Mouse (Mus musculus) neural tube, embryonic 12.5 days (tissue): ENCODE data around the gene Fgf2. TPM values are rescaled to one million over a fixed set of nuclear protein-coding genes. Genes with fewer than 3 reads are reported as not detected.
A peak's percentile ranks its signal among the peaks of the same experiment; 100 is the strongest.

Experiments used
- ATAC-seq: fragments of 200-750 bp; cut with Nextera tagmentation; 2 replicates; pipeline ENCODE4 v1.8.0; 2017; ENCODE audit warnings: low read depth, mild to moderate bottlenecking, moderate TSS enrichment, moderate library complexity; ENCODE audit not compliant: low FRiP score
- H3K27ac ChIP-seq: fragments of 300-500 bp; sonication (generic); 2 replicates; pipeline ENCODE4 v1.5.1; 2016
- H3K27me3 ChIP-seq: fragments of 300-500 bp; sonication (generic); replicated peaks from 2 replicates; pipeline ENCODE4 v1.6.1; 2016; ENCODE audit warnings: mild to moderate bottlenecking
- H3K36me3 ChIP-seq: fragments of 300-500 bp; sonication (generic); 2 replicates; pipeline ENCODE4 v1.6.1; 2016; ENCODE audit warnings: mild to moderate bottlenecking
- H3K4me1 ChIP-seq: fragments of 300-500 bp; sonication (generic); 2 replicates; pipeline ENCODE4 v1.6.1; 2016
- H3K4me2 ChIP-seq: fragments of 300-500 bp; sonication (generic); replicated peaks from 2 replicates; pipeline ENCODE4 v1.6.1; 2016; ENCODE audit warnings: mild to moderate bottlenecking
- H3K4me3 ChIP-seq: fragments of 300-500 bp; sonication (generic); 2 replicates; pipeline ENCODE4 v1.5.1; 2016
- H3K9ac ChIP-seq: fragments of 300-500 bp; sonication (generic); 2 replicates; pipeline ENCODE4 v1.6.1; 2016; ENCODE audit warnings: mild to moderate bottlenecking
- H3K9me3 ChIP-seq: fragments of 300-500 bp; sonication (generic); 2 replicates; pipeline ENCODE4 v1.6.1; 2016; ENCODE audit warnings: mild to moderate bottlenecking
- WGBS: fragments of 180-500 bp; shearing (Covaris S2); methylation state at CpG from one replicate; pipeline ENCODE4 v1.1.7; 2016; 5-methylcytosine and 5-hydroxymethylcytosine counted together
- polyA plus RNA-seq: library from polyadenylated mRNA; unstranded; fragments of >200 nt; fragmentation: Nextera tagmentation; extraction: Ambion mirVana; gene quantifications from 2 replicates; pipeline ENCODE4 v1.2.1, GENCODE M21; 2016

Fgf2 gene
- polyA plus RNA-seq, 1 experiment from 2014 or later, result 0.39 TPM

DNA sequence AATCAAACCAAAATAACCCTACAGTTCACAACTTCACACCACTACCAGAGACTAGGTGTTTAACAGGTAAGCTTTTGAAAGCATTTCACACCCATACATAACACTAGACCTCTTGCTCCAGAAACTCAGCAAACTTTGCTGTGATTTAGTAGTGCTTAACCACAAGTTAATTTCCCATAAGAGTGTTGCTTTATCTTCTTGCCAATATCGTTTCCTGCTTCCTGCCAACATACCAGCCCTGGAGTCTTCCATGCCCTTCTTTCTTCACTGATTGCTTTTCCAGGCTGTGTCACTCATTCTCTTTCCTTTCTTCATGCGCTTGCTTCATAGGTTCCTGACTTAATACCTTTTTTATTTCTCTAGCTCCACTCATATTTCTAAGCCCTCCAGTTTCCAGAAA is 19.7 kb upstream of the Fgf2 start:
- ATAC-seq, result no peak
- Histone ChIP-seq H3K4me1 (no peaks in the 10 kb centered on the region), H3K27me3 (no peaks in the 10 kb centered on the region), H3K9ac (no peak overlapping the region), H3K9me3 (no peaks in the 10 kb centered on the region), H3K4me2 (no peak overlapping the region), H3K36me3 (no peaks in the 10 kb centered on the region), H3K4me3 (no peak overlapping the region), H3K27ac (no peak overlapping the region)
- WGBS, result 76% methylated on average over 2 of the region's 2 CpGs

DNA sequence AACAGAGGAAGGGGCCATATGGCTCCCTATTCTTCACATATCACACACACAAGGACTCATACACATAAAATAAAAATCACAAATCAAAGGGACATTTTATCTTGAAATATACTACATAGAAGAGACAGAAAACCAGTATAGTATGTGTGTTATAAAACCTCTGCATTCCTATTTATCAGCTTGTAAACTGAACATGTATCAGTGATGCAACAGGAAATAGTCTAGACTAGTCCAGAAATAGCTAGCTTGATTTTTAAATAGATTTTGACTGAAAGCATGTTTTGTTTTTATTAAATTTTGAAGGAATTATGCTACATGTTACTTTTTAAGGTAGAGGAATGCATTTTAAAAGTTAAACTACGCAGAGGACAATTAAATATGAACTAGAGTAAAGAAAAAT is 18.2 kb upstream of the Fgf2 start:
- Histone ChIP-seq H3K4me1 (no peaks in the 10 kb centered on the region), H3K36me3 (no peaks in the 10 kb centered on the region), H3K4me2 (no peak overlapping the region), H3K9ac (no peak overlapping the region), H3K9me3 (no peaks in the 10 kb centered on the region), H3K27me3 (no peaks in the 10 kb centered on the region), H3K4me3 (no peak overlapping the region), H3K27ac (no peak overlapping the region)
- WGBS, result 98% methylated on average over 1 of the region's 1 CpGs
- ATAC-seq, result no peak

DNA sequence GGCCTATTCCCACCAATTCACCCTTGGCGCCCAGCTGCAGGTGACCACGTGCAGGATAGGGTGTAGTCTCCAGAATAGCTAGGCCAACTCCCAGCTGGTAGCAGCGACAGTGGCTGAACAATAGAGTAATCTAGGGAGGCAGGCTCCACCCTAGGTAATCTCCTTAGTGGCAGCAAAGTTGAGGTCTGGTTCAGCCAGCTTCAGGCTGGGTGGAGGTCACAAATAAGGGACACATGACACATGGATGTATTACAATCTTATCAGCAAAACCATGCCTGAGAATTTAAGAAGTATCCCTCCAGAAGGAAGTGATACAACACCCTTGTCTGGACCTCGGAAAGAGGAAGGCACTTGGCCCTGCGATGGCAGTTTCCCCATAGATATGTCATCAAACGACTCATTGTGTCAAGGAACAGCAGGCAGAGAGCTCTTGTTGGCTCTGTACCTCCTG is 16.1 kb upstream of the Fgf2 start:
- no peak for ATAC-seq
- Histone ChIP-seq H3K9me3 (no peaks in the 10 kb centered on the region), H3K9ac (no peak overlapping the region), H3K27me3 (no peaks in the 10 kb centered on the region), H3K27ac (no peak overlapping the region), H3K4me2 (no peak overlapping the region), H3K4me3 (no peak overlapping the region), H3K4me1 (no peaks in the 10 kb centered on the region), H3K36me3 (no peaks in the 10 kb centered on the region)
- WGBS, result 63% methylated on average over 6 of the region's 6 CpGs

DNA sequence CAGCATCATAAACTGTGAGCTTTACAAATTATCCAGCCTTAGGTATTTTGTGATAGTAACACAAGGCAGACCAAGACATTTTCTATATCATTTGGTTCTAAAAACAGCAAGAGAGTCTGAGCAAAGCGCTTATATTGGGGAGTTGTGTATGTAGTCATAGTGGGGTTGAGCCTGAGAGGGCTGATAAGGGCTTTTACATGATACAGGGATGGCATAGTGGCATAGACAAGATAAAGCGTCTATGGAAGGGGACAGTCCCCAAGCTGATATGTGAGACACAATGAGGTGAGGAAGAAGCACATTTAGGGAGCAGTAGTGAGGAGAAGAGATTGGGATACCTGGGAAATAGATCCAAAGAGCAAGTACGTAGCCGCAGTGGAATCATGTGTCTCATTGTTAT is 14.1 kb upstream of the Fgf2 start:
- Histone ChIP-seq H3K9ac (no peak overlapping the region), H3K4me3 (no peak overlapping the region), H3K4me1 (no peaks in the 10 kb centered on the region), H3K27ac (no peak overlapping the region), H3K27me3 (no peaks in the 10 kb centered on the region), H3K36me3 (no peaks in the 10 kb centered on the region), H3K9me3 (no peaks in the 10 kb centered on the region), H3K4me2 (no peak overlapping the region)
- no peak for ATAC-seq
- WGBS, result 92% methylated on average over 4 of the region's 4 CpGs

DNA sequence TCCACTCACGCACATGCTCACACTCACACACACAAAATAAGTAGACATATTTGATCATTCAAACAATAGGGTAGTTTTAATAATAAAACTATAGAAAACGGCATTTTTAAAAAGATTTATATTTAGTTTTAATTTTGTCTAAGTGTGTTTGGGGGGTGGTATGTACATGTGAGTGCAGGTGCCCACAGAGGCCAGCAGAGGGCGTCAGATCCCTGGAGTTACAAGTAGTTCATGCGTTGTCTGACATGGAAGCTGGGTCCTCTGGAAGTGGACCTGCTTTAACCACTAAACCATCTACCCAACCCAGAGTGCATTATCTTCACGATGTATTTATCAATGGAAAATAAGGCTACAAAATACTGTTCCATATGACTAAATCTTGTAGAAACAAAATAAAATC is 7.0 kb upstream of the Fgf2 start:
- Histone ChIP-seq H3K9me3 (no peaks in the 10 kb centered on the region), H3K27me3 (no peaks in the 10 kb centered on the region), H3K9ac (no peak overlapping the region), H3K4me2 (no peak overlapping the region), H3K36me3 (no peaks in the 10 kb centered on the region), H3K4me3 (no peak overlapping the region), H3K4me1 (no peaks in the 10 kb centered on the region), H3K27ac (no peak overlapping the region)
- no peak for ATAC-seq
- WGBS, result 63% methylated on average over 5 of the region's 5 CpGs

DNA sequence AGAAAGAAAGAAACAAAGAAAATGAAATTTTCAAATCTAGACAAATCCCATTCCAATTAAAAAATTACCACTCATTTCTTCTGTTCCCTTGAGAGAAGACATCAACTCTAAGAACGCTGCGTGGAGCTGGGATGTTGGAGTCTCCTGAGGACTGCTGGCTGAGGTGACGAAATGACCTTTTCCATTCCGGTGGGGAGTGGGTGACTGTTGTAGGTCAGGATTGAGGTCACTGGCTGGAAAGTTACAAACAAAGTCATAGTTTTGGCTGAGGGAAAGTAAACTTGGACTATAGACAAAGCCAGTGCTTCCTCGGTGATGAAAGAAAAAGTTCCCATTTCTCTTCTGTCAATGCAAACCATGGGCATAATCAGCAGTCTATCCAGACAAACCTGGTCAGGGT is 5.3 kb upstream of the Fgf2 start:
- no peak for ATAC-seq
- Histone ChIP-seq H3K4me1 (no peaks in the 10 kb centered on the region), H3K4me2 (no peak overlapping the region), H3K9ac (no peak overlapping the region), H3K27me3 (peaks cover 13% of the 10 kb centered on the region), H3K36me3 (no peaks in the 10 kb centered on the region), H3K27ac (no peak overlapping the region), H3K4me3 (no peak overlapping the region), H3K9me3 (no peaks in the 10 kb centered on the region)
- WGBS, result 81% methylated on average over 5 of the region's 5 CpGs

DNA sequence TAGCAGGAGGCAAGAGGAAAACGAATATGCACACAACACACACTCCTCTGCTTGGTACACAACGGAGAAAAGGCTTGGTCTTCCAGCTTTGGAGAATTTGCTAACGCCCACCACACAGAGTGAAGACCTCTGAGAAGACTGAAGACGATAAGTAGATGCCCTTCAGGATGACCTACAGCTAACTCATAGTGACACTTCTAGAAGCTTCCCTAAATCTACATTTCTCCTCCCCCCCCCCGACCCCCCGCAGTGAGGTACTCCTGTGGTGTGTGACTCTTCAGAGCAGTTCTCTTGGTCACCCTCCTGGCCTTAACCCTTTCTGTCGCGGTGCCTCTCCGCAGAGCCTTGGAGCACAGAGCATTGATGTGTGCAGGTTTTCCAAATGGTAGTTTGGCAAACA is 475 bp upstream of the Fgf2 start:
- Histone ChIP-seq H3K4me1 (peaks cover 5% of the 10 kb centered on the region; the same call in 1 of the 2 replicates), H3K4me3 (no peak overlapping the region), H3K27ac (no peak overlapping the region), H3K36me3 (no peaks in the 10 kb centered on the region), H3K27me3 (peaks cover 32% of the 10 kb centered on the region), H3K4me2 (peak overlapping the region; percentile 100), H3K9me3 (no peaks in the 10 kb centered on the region), H3K9ac (no peak overlapping the region)
- ATAC-seq, result no peak
- WGBS, result 33% methylated on average over 9 of the region's 9 CpGs

DNA sequence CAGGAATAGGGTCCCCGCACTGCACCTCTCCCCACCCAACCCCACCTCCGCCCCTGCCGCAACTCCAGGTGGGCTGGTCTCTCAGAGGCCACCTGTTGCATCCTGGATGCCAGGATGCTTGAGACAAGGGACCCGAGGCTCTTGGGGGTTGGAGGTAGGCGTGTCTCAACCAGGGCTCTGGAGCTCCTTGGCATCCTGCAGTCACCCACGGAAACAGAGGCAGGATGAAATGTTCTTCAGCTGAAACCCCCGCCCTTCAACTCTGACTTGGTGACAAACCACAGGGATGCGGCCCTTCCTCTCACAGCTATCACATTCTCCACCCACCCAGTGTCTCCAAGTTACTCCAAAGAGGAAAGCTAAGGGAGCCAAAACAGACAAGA is 1.0 kb downstream of the Fgf2 start:
- no peak overlapping the region for H3K27ac ChIP-seq
- no peaks in the 10 kb centered on the region for H3K36me3 ChIP-seq
- peak overlapping the region; percentile 69 for H3K4me3 ChIP-seq

DNA sequence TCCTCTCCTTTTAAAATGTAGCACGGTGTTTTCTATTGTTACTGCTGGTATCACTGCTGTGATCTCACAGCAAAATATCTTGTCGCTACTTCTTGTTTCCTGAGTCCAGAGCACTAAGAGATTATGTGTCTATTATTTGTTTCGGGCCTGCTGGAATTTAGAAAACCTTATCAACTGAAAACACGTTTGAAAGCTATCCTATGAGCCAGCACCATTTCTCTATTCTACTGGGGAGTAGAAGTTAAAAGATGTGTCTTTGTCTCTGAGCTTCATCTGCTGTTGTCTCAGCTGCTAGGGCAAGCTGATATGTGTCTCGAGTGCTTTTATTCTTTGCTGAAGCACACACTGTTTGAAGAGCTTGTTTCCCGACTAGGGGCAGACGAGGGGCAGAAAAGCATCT is 2.2 kb downstream of the Fgf2 start:
- peaks cover 5% of the 10 kb centered on the region; the same call in 1 of the 2 replicates for H3K4me1 ChIP-seq

More for the DNA sequence above, 1.0 kb downstream of the Fgf2 start:
- Histone ChIP-seq H3K9me3 (no peaks in the 10 kb centered on the region), H3K4me1 (peaks cover 5% of the 10 kb centered on the region; the same call in 1 of the 2 replicates), H3K4me2 (peak overlapping the region; percentile 100), H3K9ac (no peak overlapping the region; the same call in 1 of the 2 replicates), H3K27me3 (peaks cover 32% of the 10 kb centered on the region)
- no peak; the same call in 1 of the 2 replicates for ATAC-seq
- 13% methylated on average over 8 of the region's 8 CpGs for WGBS

DNA sequence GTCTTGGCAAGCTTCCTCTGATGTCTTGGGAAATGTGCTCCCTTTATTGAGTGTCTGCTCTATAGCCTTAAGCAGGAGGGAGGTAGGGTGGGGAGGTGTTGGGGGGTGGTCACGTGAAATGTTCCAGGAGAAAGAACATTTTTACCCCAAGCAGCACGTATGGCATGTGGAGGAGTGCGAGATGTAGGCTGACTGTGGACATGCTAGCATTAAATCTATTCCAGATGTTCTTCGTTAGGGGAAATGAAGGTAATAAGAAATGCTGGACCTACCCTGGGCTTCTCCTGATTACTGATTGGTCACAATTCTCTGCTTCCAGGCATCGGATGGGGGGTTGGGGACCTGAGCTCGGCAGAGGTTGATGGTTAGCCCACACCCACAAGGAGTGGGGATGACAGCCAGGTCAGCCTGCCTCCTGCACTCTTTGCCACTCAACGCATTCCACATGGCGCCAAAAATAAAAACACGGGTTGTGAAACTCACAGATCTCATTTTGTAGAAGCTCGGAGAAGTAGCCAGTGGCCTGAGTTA is 5.9 kb downstream of the Fgf2 start:
- no peaks in the 10 kb centered on the region for H3K36me3 ChIP-seq
- no peak overlapping the region for H3K4me2 ChIP-seq
- H3K27me3 ChIP-seq, result peaks cover 8% of the 10 kb centered on the region
- no peak overlapping the region for H3K4me3 ChIP-seq
- peaks cover under 1% of the 10 kb centered on the region; the same call in 1 of the 2 replicates for H3K4me1 ChIP-seq
- no peak for ATAC-seq
- H3K27ac ChIP-seq, result no peak overlapping the region
- H3K9me3 ChIP-seq, result no peaks in the 10 kb centered on the region
- H3K9ac ChIP-seq, result no peak overlapping the region
- 85% methylated on average over 10 of the region's 10 CpGs for WGBS

More for the DNA sequence above, 2.2 kb downstream of the Fgf2 start:
- Histone ChIP-seq H3K4me3 (no peak overlapping the region), H3K9me3 (no peaks in the 10 kb centered on the region), H3K27me3 (peaks cover 32% of the 10 kb centered on the region), H3K4me2 (no peak overlapping the region), H3K27ac (no peak overlapping the region), H3K9ac (no peak overlapping the region), H3K36me3 (no peaks in the 10 kb centered on the region)
- ATAC-seq, result no peak
- WGBS, result 63% methylated on average over 7 of the region's 7 CpGs

DNA sequence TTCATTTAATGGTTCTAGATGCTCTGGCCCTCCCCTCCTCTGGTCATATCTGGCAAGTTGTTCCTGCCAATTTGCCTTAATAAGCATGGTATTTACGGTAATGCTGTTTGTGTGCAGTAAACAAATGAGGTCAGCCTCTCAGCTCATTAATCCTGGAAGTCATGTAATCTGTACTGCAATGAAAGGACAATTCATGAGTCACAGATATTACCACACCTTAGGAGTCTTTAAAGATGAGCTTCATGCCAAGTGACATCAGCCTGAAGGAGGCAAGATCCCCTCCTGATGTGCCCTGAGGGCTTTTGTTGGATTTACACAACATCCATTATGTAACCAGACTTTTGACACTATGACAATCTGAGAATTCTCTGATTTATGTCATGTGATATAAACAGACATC is 6.6 kb downstream of the Fgf2 start:
- H3K27me3 ChIP-seq, result peaks cover under 1% of the 10 kb centered on the region; the same call in 1 of the 2 replicates
- ATAC-seq, result no peak
- H3K9ac ChIP-seq, result no peak overlapping the region
- H3K4me3 ChIP-seq, result no peak overlapping the region
- H3K27ac ChIP-seq, result no peak overlapping the region
- 90% methylated on average over 1 of the region's 1 CpGs for WGBS
- H3K4me2 ChIP-seq, result no peak overlapping the region
- no peaks in the 10 kb centered on the region for H3K9me3 ChIP-seq
- H3K36me3 ChIP-seq, result no peaks in the 10 kb centered on the region
- H3K4me1 ChIP-seq, result no peaks in the 10 kb centered on the region

DNA sequence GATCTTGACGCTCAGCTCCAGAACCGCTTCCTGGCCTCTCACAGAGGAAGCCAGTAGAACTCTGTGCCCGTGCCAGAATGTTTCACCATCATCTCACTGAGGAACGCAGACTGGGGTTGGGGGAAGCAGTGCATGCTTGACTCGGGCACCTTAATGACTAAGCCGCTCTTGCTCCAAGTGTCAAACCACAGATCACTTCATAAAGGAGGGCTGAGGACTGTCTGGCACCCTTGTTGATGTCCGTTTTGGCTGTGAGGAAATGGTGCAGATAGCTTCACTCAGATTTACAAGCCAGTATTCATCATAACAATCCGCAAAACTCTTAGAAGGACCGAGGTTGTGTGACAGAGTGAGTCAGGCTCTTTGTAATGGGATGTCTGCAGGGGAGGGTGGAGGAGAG is 12.6 kb downstream of the Fgf2 start:
- Histone ChIP-seq H3K4me1 (no peaks in the 10 kb centered on the region), H3K4me3 (no peak overlapping the region), H3K36me3 (no peaks in the 10 kb centered on the region), H3K4me2 (no peak overlapping the region), H3K9me3 (no peaks in the 10 kb centered on the region), H3K27me3 (no peaks in the 10 kb centered on the region), H3K9ac (no peak overlapping the region), H3K27ac (no peak overlapping the region)
- 80% methylated on average over 9 of the region's 9 CpGs for WGBS
- no peak for ATAC-seq

DNA sequence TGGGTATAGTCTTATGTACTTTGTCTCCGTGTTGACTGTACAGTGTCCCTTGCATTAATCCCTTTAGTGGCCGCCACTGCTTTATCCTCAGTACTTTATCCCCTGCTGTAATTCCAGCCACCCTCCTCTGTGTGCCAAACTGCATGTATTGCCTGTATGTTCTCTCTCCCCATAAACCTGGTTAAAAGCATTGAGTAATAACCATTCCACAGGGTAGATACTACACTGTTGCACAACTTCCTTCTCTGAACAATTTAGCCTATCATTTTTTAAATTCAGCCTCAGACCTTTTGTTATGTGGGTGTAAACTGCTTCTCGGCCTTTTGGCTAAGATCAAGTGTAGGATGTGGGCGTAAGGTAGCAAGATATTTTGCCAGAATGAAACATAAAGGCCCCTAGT is 17.0 kb downstream of the Fgf2 start:
- Histone ChIP-seq H3K4me2 (no peak overlapping the region), H3K4me1 (no peaks in the 10 kb centered on the region), H3K4me3 (no peak overlapping the region), H3K36me3 (no peaks in the 10 kb centered on the region), H3K9ac (no peak overlapping the region), H3K9me3 (no peaks in the 10 kb centered on the region), H3K27ac (no peak overlapping the region), H3K27me3 (no peaks in the 10 kb centered on the region)
- 90% methylated on average over 4 of the region's 4 CpGs for WGBS
- no peak for ATAC-seq
